Mouse (Mus musculus) layer of hippocampus, adult 9-11 months (tissue): Measurements from ENCODE around the gene Saa4.
"Not testable (repeated sequence)": the region's sequence is repeated elsewhere in the genome, so short reads cannot be mapped to it uniquely, and the experiment has no call there.

Experiments
- DNase-seq: peaks from one replicate; pipeline ENCODE4 v3.0.0; 2022

Gene Saa4

GRCm38 (mm10) chr7:46715600-46715999 is 16.8 kb downstream of the Saa4 start, which contains the start of gene Saa3:
Saa3 (minus strand) TSS chr7:46715700.
- no peak for DNase-seq

- no peak for DNase-seq
Observed at GRCm38 (mm10) chr7:46714518-46714917, 17.9 kb downstream of the Saa4 start.

GRCm38 (mm10) chr7:46712250-46712649 is 20.2 kb downstream of the Saa4 start:
- DNase-seq: no peak

GRCm38 (mm10) chr7:46710390-46710844 is 22.0 kb downstream of the Saa4 start, which contains the start of gene Saal1:
Saal1 (minus strand) TSS chr7:46710680.
- DNase-seq: peak; percentile 73

- no peak for DNase-seq
Observed at GRCm38 (mm10) chr7:46700521-46701025, 31.8 kb downstream of the Saa4 start.

- no peak for DNase-seq
Observed at GRCm38 (mm10) chr7:46696754-46697153, 35.6 kb downstream of the Saa4 start.

GRCm38 (mm10) chr7:46686827-46687226 is 45.6 kb downstream of the Saa4 start:
- no peak for DNase-seq

- DNase-seq: no peak
Observed at GRCm38 (mm10) chr7:46680732-46681131, 51.7 kb downstream of the Saa4 start.

GRCm38 (mm10) chr7:46679044-46679443 is 53.4 kb downstream of the Saa4 start:
- DNase-seq: not testable (repeated sequence)

GRCm38 (mm10) chr7:46678417-46678816 is 54.0 kb downstream of the Saa4 start:
- no peak for DNase-seq
